ENCODE assay signal across 9 mouse cellular contexts in the genomic region with DNA sequence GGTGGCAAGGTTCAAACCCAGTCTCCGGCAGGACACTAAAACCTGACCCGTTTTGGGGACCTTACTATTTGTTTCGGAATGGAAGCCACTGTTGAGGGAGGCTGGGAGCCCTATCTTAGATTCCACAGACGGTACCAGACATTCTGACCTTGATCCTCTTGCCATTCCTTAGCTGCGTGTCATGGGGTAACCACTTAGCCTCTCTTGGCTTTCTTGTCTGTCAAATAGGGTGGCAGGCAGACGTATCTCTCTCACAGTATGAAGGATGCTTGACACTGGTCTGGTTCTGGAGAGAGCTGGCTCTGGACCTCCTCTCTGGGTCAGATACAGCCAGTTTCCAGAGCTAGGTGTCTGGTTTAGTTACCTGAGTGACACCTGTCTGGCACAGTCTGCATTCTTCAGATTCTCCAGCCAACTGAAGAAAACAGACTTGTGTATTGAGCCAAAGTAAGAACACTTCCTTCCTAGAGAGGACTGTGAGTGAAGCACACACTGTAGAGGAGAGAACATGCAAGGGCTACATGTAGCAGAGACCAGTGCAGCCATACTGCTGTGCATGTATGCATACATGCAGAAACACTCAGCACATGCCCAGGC. TPM values are rescaled to one million over a fixed set of nuclear protein-coding genes. Genes with fewer than 3 reads are reported as not detected.
DNase-seq lines count a peak whose midpoint lies in the region; ATAC-seq and TF ChIP-seq lines count a peak whose summit lies in the region.
"Had no signal": no experiment of that assay in that cellular context is flagged by ENCODE, and none has a peak within 500 bp of the region (broad histone marks: within the 10 kb centered on the region; RNA-seq: fewer than 3 reads in every experiment).

No protein-coding gene starts in this region.

- TF ChIP-seq CTCF in heart, adult 2 months (IDR thresholded peaks at IDR 0.05) = no peak
- no peak for TF ChIP-seq CTCF in ES-Bruce4 (IDR thresholded peaks at IDR 0.05; ENCODE audit: low read depth, low read length)
- no peak for TF ChIP-seq CTCF in left cerebral cortex, adult 2 months (IDR thresholded peaks at IDR 0.05)

- H3K4me1 ChIP-seq in heart, embryonic 11.5 days (ENCODE audit: control insufficient read depth, insufficient read depth, low read length) = no peaks in the 10 kb centered on the region
- peaks cover 2% of the 10 kb centered on the region; the same call in 1 of the 2 replicates for H3K4me1 ChIP-seq in heart, adult 2 months (ENCODE audit: control insufficient read depth, insufficient read depth, low read length)
- H3K4me1 ChIP-seq in ES-Bruce4 (ENCODE audit: control insufficient read depth, insufficient read depth, low read length) = no peaks in the 10 kb centered on the region
- peaks cover 22% of the 10 kb centered on the region for H3K4me1 ChIP-seq in hindbrain, embryonic 10.5 days (replicated peaks)
- peaks cover 3% of the 10 kb centered on the region; the same call in 1 of the 2 replicates for H3K4me1 ChIP-seq in lung, embryonic 16.5 days (replicated peaks; ENCODE audit: control insufficient read depth, insufficient read depth, low read length)

- H3K4me3 ChIP-seq in heart, embryonic 11.5 days (ENCODE audit: low read depth, low read length) = peak overlapping the region; percentile 37; the same call in 1 of the 2 replicates
- H3K4me3 ChIP-seq in heart, adult 2 months = no peak overlapping the region
- H3K4me3 ChIP-seq in ES-Bruce4 (ENCODE audit: low read depth, low read length) = peak overlapping the region; percentile 49; the same call in 1 of the 2 replicates
- H3K4me3 ChIP-seq in hindbrain, embryonic 10.5 days = peak overlapping the region; percentile 54
- peak overlapping the region; percentile 38 for H3K4me3 ChIP-seq in lung, embryonic 16.5 days (ENCODE audit: low read length)
- no peak overlapping the region for H3K4me3 ChIP-seq in left cerebral cortex, adult 2 months

- intact Hi-C loops in heart, adult 2 months (cut with DNase I) = loop anchor here (2.0 kb wide), 1 partner anchor 21 kb away; no protein-coding TSS in a partner anchor
- intact Hi-C loops in left cerebral cortex, adult 2 months (cut with DNase I) = no loop called here
- intact Hi-C loops in gastrocnemius, postnatal 36 days (cut with DNase I) = no loop called here

- no peak for TF ChIP-seq EP300 in heart, adult 2 months (IDR thresholded peaks at IDR 0.05; ENCODE audit: insufficient read depth, low read depth, low read length)
- TF ChIP-seq EP300 in ES-Bruce4 (IDR thresholded peaks at IDR 0.05; ENCODE audit: insufficient read depth, low read depth, low read length) = no peak

- 23% methylated on average over 6 of the region's 6 CpGs for WGBS in heart, embryonic 11.5 days (ENCODE audit: insufficient replicate concordance)
- 58% methylated on average over 6 of the region's 6 CpGs for WGBS in heart, adult 2 months
- 33% methylated on average over 6 of the region's 6 CpGs for WGBS in hindbrain, embryonic 10.5 days
- WGBS in lung, embryonic 16.5 days = 15% methylated on average over 6 of the region's 6 CpGs

- H3K27ac ChIP-seq in heart, embryonic 11.5 days (ENCODE audit: low read depth, low read length) = no peak overlapping the region
- H3K27ac ChIP-seq in heart, adult 2 months = no peak overlapping the region
- no peak overlapping the region for H3K27ac ChIP-seq in ES-Bruce4 (ENCODE audit: insufficient read depth, low read length)
- peak overlapping the region; percentile 76; the same call in 1 of the 2 replicates for H3K27ac ChIP-seq in hindbrain, embryonic 10.5 days
- no peak overlapping the region for H3K27ac ChIP-seq in lung, embryonic 16.5 days (ENCODE audit: low read length)
- no peak overlapping the region for H3K27ac ChIP-seq in left cerebral cortex, adult 2 months

- H3K9me3 ChIP-seq in heart, embryonic 11.5 days (replicated peaks; ENCODE audit: control insufficient read depth, low read length) = no peaks in the 10 kb centered on the region
- H3K9me3 ChIP-seq in ES-Bruce4 (replicated peaks; ENCODE audit: control insufficient read depth, insufficient read depth, low read length, poor library complexity, severe bottlenecking) = no peaks in the 10 kb centered on the region
- no peaks in the 10 kb centered on the region for H3K9me3 ChIP-seq in hindbrain, embryonic 10.5 days
- no peaks in the 10 kb centered on the region for H3K9me3 ChIP-seq in lung, embryonic 16.5 days (ENCODE audit: control insufficient read depth, low read length)

- no peak for TF ChIP-seq POLR2A in heart, adult 2 months (IDR thresholded peaks at IDR 0.05; ENCODE audit: insufficient read depth, low read depth, low read length)
- no peak for TF ChIP-seq POLR2A in ES-Bruce4 (IDR thresholded peaks at IDR 0.05; ENCODE audit: insufficient read depth, low read length)

- peak overlapping the region; percentile 72 for H3K4me2 ChIP-seq in heart, embryonic 11.5 days
- peak overlapping the region; percentile 60 for H3K4me2 ChIP-seq in lung, embryonic 16.5 days (ENCODE audit: low read depth, low read length)

- H3K9ac ChIP-seq in heart, embryonic 11.5 days (ENCODE audit: low read depth, low read length) = peak overlapping the region; percentile 58; the same call in 1 of the 2 replicates
- no peak overlapping the region for H3K9ac ChIP-seq in heart, adult 2 months (ENCODE audit: low read depth, low read length)
- peak overlapping the region; percentile 74 for H3K9ac ChIP-seq in ES-Bruce4 (ENCODE audit: low read depth, poor library complexity, severe bottlenecking)
- H3K9ac ChIP-seq in lung, embryonic 16.5 days (ENCODE audit: low read length) = no peak overlapping the region

- no peak for DNase-seq in heart, adult 2 months
- DNase-seq in hindbrain, embryonic 10.5 days (ENCODE audit: low spot score) = no peak
- DNase-seq in left cerebral cortex, adult 2 months (ENCODE audit: extremely low spot score in 1 of 2, low spot score in 2 of 2) = no peak
- DNase-seq in gastrocnemius, postnatal 36 days = no peak
- no peak for DNase-seq in cerebellum, postnatal 25 days
- DNase-seq: left cerebral cortex, postnatal 4 days had no signal

- H3K79me2 ChIP-seq in heart, adult 2 months (replicated peaks; ENCODE audit: control insufficient read depth, insufficient read depth, low read length) = no peaks in the 10 kb centered on the region

- ATAC-seq in heart, embryonic 11.5 days (replicated peaks; ENCODE audit: insufficient number of reproducible peaks, low FRiP score, low TSS enrichment) = no peak
- no peak for ATAC-seq in lung, embryonic 16.5 days (ENCODE audit: low read depth)

- H3K27me3 ChIP-seq in heart, embryonic 11.5 days (ENCODE audit: control insufficient read depth, insufficient read depth, low read length) = peaks cover 10% of the 10 kb centered on the region; the same call in 1 of the 2 replicates
- no peaks in the 10 kb centered on the region for H3K27me3 ChIP-seq in heart, adult 2 months (ENCODE audit: control insufficient read depth, insufficient read depth, low read length)
- no peaks in the 10 kb centered on the region for H3K27me3 ChIP-seq in ES-Bruce4 (ENCODE audit: control insufficient read depth, insufficient read depth, low read length, poor library complexity, severe bottlenecking)
- peaks cover 37% of the 10 kb centered on the region for H3K27me3 ChIP-seq in hindbrain, embryonic 10.5 days (ENCODE audit: insufficient read depth, poor library complexity, severe bottlenecking)
- no peaks in the 10 kb centered on the region; the same call in 1 of the 2 replicates for H3K27me3 ChIP-seq in lung, embryonic 16.5 days (ENCODE audit: control insufficient read depth, insufficient read depth, low read depth, low read length)

- no peaks in the 10 kb centered on the region for H3K36me3 ChIP-seq in heart, embryonic 11.5 days (ENCODE audit: control insufficient read depth, insufficient read depth, low read length)
- H3K36me3 ChIP-seq in heart, adult 2 months (ENCODE audit: control insufficient read depth, insufficient read depth, low read length) = no peaks in the 10 kb centered on the region
- H3K36me3 ChIP-seq in ES-Bruce4 (ENCODE audit: control insufficient read depth, insufficient read depth, low read length, poor library complexity, severe bottlenecking) = no peaks in the 10 kb centered on the region
- H3K36me3 ChIP-seq in hindbrain, embryonic 10.5 days = no peaks in the 10 kb centered on the region
- H3K36me3 ChIP-seq in lung, embryonic 16.5 days (ENCODE audit: control insufficient read depth, insufficient read depth, low read length) = no peaks in the 10 kb centered on the region

RNA-seq across cellular contexts. Expression of a gene that starts 56.7 kb away (rescaled TPM):
- 3.5 and 3.8 TPM in 2 replicates for polyA plus RNA-seq in heart, embryonic 11.5 days (2014; fragmentation: Nextera tagmentation; extraction: Ambion mirVana)
- total RNA-seq in heart, adult 2 months (2021) = 10 to 100 TPM; 26.3 to 47.2 TPM
- polyA plus RNA-seq in heart, adult 2 months (2012; rRNA removed) = 12.2 and 14.0 TPM in 2 replicates
- polyA plus RNA-seq in ES-Bruce4 (2011; ENCODE audit: insufficient read depth, insufficient read length, low read depth, missing spikeins) = 18.5 and 20.8 TPM in 2 replicates
- 0.77 and 1.2 TPM in 2 replicates for polyA plus RNA-seq in hindbrain, embryonic 10.5 days (2016; fragmentation: Nextera tagmentation; extraction: Ambion mirVana)
- polyA plus RNA-seq in lung, embryonic 16.5 days (2015; fragmentation: Nextera tagmentation; extraction: Ambion mirVana) = 1.2 TPM in 2 replicates
- 100 to 1,000 TPM in 1 of 2 experiments, 10 to 100 TPM in 1; 92.3 to 108 TPM for total RNA-seq in left cerebral cortex, adult 2 months (2021)
- total RNA-seq in gastrocnemius, postnatal 36 days (2021) = 10 to 100 TPM; 15.5 to 16.0 TPM

Comparison
In these comparisons a context has a peak if more than half of its experiments do, and no peak if none do; other contexts are left out.
1. H3K4me3 ChIP-seq: peak in heart, embryonic 11.5 days (single experiment), ES-Bruce4 (single experiment), hindbrain, embryonic 10.5 days (single experiment) and lung, embryonic 16.5 days (single experiment); none in heart, adult 2 months (single experiment) and left cerebral cortex, adult 2 months (single experiment).
2. H3K9ac ChIP-seq: peak in heart, embryonic 11.5 days (single experiment) and ES-Bruce4 (single experiment); none in heart, adult 2 months (single experiment) and lung, embryonic 16.5 days (single experiment).